Mouse (Mus musculus): ENCODE results near the gene Cfap299.

The Cfap299 gene

GRCm38 (mm10) chr5:98650345-98650744 is 321.2 kb downstream of the Cfap299 start:
- DNase-seq (ENCODE audit: low spot score): no peak

DNA sequence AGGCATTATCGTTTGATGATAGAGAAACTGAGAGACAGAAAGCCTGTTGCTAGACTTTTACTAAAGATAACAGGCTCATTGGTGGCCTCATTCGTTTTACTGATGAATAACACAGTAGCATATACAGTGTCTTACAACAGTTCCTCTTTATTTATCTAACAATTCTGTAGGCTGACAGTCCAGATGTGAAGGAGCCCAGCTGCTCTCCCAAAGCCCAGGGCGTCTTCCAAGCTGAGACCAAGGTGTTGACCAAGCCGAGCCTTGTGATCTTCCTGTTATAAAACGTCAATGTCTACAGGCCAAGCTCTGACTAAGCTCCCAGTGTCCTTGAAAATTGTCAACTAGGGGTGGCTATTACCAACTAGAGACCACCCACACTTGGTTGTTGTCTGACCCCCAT is 321.9 kb downstream of the Cfap299 start:
- DNase-seq (ENCODE audit: low spot score): no peak

- no peak for DNase-seq (ENCODE audit: low spot score)
These were observed 359.1 kb downstream of the Cfap299 start for GRCm38 (mm10) chr5:98688254-98688653.

- no peak for DNase-seq (ENCODE audit: low spot score)
These were observed 363.0 kb downstream of the Cfap299 start for GRCm38 (mm10) chr5:98692070-98692469.

GRCm38 (mm10) chr5:98696336-98696735 is 367.2 kb downstream of the Cfap299 start:
- DNase-seq (ENCODE audit: low spot score): no peak

- DNase-seq (ENCODE audit: low spot score): no peak
These were observed 374.9 kb downstream of the Cfap299 start for GRCm38 (mm10) chr5:98703963-98704362.

- peak; percentile 9 for DNase-seq (ENCODE audit: low spot score)
These were observed 377.5 kb downstream of the Cfap299 start for GRCm38 (mm10) chr5:98706597-98706996.

DNA sequence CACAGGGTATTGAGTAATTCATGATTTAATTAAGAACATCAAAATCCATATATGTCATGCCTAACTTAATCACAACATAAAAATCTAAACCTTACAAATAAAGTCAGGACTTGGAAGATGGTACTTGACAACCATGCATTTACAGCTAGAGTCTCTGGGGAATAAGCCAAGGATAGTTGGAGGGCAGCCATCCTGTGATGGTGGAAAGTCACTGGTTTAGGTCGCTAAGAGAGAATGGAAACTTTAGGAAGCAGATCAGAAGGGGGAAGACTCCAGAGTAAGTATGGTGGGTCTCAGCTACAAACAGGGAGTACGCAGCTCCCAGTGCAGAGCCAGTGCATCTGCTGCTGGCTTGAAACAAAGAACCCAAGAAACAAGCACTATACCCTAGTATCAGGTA is 386.3 kb downstream of the Cfap299 start:
- DNase-seq (ENCODE audit: low spot score): no peak

GRCm38 (mm10) chr5:98732157-98733009 is 403.3 kb downstream of the Cfap299 start:
- DNase-seq (ENCODE audit: low spot score): peak; percentile 71

GRCm38 (mm10) chr5:98733010-98733399 is 403.9 kb downstream of the Cfap299 start:
- DNase-seq (ENCODE audit: low spot score): peak; percentile 20

- DNase-seq (ENCODE audit: low spot score): no peak
These were observed 433.0 kb downstream of the Cfap299 start for GRCm38 (mm10) chr5:98761858-98762652.

DNA sequence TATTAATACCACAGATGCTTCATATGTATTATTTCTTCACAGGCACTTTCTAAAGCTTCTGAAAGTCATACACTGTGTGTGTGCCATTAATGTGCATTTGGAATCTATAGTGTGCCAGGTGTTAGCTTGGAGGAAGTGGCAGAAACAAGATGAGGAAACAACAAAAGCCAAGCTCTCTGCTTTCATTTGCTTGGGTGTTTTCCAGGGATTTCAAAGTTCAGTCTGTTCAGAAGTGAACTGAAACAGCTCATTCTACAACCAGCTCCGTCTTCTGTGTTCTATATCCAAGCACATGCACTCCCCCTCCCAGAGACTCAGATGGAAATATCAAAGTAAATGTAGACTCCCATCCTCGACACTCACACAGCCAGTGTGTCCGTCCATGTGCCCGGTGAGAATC is 449.5 kb downstream of the Cfap299 start:
- no peak for DNase-seq (ENCODE audit: low spot score)

DNA sequence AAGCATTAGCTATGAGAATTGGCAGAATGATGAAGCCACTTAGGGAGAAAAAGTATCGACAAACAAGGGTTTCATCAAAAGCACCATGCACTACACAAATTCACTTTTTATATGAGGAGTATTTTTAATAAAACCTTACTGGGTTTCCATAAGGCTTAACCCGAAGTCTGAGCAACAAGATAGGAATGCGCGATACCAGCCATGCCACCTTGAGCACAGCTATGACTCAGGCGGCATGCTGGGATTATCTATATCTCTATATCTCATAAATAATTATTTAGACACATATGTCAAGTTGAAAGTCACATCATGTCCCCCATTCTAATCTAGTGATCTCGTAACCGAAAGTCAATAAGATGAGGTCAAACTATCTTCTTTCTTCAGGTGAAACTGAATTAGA is 453.0 kb downstream of the Cfap299 start:
- DNase-seq (ENCODE audit: low spot score): no peak

GRCm38 (mm10) chr5:98787735-98788134 is 458.6 kb downstream of the Cfap299 start:
- DNase-seq (ENCODE audit: low spot score): no peak

DNA sequence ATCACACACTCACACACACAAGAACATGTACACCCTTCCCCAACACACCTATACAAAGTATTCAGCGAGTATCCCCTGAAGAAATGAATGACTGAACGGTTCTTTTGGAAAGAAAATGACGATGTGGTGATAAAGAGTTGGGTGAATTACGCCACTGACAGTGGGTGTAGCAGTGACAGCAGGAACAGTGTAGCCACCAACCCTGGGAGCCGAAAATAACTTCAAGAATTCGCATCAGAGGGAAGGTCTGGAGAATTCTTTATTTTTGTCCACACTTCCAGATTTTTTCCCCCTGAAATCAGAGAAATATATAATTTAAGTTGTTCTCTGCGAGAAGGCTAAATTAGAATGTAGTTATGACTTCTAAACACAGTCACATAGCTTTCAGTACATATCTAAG is 459.5 kb downstream of the Cfap299 start:
- DNase-seq (ENCODE audit: low spot score): no peak

DNA sequence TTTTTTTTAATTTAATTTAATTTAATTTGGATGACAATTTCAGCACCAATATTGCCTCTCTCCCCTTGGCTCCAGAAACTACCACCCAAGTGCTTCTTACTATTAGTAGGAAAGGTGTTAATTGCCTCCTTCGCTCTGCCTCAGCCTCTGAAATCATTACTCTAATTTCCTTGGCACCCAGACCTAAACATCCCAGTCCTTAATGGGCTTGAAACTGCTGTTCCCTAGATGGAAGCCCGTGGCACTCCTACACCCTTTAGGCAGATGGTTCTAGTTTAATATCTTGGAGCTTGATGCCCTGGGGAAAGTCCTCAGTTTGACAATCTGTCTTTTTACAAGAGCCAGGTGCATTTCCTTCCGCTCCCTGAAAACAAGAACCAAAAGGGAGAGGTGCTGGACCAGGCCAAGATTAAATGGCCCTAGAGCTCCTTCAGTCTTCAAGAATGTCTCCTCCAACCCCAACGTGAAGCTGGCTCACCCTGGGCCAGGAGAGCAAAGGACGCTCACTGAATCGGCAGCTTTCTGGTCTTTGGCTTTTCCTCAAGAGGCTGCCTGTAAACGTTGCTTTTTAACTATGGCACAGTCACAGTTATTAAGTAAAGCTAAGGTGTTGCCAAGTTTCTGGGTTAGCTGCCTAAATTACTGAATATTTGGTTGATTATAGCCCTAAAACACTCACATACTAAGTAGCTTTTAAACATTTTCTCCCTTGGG is 461.9 kb downstream of the Cfap299 start:
- DNase-seq (ENCODE audit: low spot score): no peak

- DNase-seq (ENCODE audit: low spot score): peak; percentile 5
These were observed 472.4 kb downstream of the Cfap299 start for GRCm38 (mm10) chr5:98801495-98801894.

DNA sequence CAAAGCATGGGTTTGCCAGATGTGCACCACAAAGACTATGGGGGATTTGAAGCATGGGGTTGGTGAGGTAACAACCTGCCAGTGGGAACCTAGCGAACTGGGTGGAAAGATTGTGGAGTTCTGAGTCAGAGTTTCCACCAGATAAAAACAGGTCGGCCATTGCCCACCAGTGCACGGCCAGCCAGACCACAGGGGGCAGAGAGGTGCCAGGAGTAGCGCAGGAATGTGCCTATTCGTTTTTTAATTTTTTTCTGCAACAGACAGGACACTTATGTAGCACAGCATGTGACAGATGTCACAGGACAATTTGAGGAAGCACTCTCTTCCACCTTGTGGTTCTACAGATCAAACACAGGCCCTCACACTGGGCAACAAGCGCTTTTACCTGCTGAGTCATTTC is 475.7 kb downstream of the Cfap299 start:
- DNase-seq (ENCODE audit: low spot score): no peak

DNA sequence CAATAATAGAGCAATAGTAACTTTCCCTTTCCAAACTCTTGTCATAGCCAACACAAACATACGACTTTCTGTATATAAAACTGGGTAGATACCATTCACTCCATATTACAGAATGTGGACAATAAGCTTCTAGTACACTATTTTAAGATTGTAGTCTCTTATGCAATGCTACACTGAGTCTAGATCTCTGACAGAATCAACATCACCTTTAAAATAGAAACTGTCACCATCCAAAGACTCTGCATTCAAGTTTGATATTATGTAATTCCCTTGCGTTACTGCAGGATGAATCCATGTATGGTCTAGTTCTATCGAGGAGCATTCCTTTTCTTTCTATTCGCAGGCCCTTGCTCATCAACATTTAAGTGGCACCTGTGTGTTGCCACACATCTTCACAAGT is 477.4 kb downstream of the Cfap299 start:
- DNase-seq (ENCODE audit: low spot score): no peak

DNA sequence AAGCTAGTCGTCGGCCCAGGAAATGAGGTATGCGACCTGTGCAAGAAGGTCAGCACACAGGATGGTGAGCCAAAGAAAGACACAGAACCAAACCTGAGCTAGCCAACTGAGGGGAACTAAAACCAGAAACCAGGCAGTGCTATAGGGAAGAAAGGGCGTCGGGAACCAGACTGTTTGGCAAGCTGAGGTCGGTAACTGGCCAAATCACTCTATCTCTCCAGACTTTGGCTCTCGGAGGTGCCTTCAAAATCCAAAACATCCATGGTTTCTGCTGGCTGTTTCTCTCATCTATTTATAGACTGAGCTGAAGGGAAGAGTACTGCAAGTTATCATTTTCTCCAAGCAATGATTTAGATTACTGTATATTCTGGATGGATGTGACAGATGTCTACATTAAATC is 477.9 kb downstream of the Cfap299 start:
- DNase-seq (ENCODE audit: low spot score): no peak

DNA sequence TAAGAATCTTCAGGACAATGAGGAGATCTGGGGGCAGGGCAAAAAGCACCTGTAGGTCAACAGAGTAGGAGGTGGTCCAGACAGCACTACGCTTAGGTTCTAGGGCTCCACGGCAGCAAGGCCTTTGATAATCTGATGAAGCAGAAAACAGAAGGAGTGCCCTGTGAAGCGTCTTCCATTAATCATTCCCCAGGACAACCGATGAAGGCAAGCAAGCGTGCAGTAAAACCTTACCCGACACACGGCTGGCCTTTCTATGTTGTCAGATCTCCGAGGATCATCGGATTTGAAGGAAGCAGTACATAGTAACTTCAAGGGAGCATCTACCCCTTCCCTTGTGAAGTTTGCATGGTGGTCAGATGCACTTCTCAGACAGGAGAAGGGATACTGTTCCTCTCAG is 478.8 kb downstream of the Cfap299 start:
- peak; percentile 9 for DNase-seq (ENCODE audit: low spot score)

DNA sequence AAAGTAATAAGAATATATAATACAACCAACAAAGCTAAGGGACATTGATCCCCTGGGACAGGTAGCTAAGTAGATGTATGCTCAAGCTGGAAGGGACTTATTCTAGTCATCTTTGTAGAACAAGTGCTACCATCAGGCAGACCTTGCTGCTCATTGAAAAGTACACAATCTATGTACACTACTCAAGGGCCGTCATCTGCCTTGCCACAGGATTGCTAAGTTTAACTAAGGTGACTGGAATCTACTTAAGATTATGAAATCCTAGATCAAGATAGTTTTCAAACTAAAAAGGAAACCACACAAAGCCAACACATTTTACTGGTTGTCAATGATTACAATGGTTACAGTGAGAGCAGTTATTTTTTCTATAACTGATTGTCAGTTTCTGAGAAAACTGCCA is 483.3 kb downstream of the Cfap299 start:
- DNase-seq (ENCODE audit: low spot score): no peak

DNA sequence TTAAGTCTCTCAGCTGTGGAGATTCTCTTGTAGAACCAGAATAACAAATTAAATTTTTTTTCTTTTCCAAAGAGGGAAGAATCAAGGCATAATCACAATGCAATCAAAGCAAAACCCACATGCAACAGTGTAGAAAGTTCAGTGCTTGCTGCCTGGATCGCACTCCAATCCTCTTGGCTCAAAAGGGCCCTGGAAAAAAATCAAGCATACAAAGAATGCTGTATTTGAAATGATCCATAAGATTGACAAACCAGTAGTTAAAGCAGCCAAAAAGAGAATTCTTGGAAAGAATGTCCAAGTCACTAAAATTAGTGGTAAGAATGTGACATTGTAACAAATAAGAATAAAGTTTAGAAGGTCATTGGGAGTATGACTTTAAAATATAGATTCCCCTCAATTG is 486.2 kb downstream of the Cfap299 start:
- DNase-seq (ENCODE audit: low spot score): no peak

Data from retina, embryonic 14.5 days (tissue).